Mouse (Mus musculus): ENCODE results near the gene Acsm3.

GRCm38 (mm10) chr7:119835371-119835770 lies 74.6 kb downstream of the Acsm3 start:
- TF ChIP-seq CTCF (IDR thresholded peaks at IDR 0.05; ENCODE audit: extremely low read depth, insufficient read depth, insufficient read length, insufficient replicate concordance) (no peak), POLR2A (IDR thresholded peaks at IDR 0.05; ENCODE audit: low read depth, low read length) (no peak)

All from spleen, adult 2 months (tissue).